Mouse (Mus musculus) left cerebral cortex, adult 2 months (tissue): Measurements from ENCODE around the gene Shisa2. TPM values are rescaled to one million over a fixed set of nuclear protein-coding genes. Genes with fewer than 3 reads are reported as not detected.
A peak's percentile ranks its signal among the peaks of the same experiment; 100 is the strongest.

Experiments
- DNase-seq, 2 experiments: peaks; one replicate each; pipeline ENCODE4 v3.0.0; 2021 to 2022; ENCODE audit warnings: low spot score in 2 of 2, mixed read lengths in 1 of 2; ENCODE audit errors: extremely low spot score in 1 of 2
- H3K27ac ChIP-seq: fragments of 200-600 bp; 2 replicates; pipeline ENCODE4 v1.8.1; 2022
- H3K4me3 ChIP-seq: fragments of 200-600 bp; 2 replicates; pipeline ENCODE4 v1.8.1; 2022
- CTCF ChIP-seq: fragments of 200-600 bp; IDR thresholded peaks from 2 replicates; pipeline ENCODE4 v1.8.1; 2022; ENCODE audit warnings: antibody characterized with exemption, mild to moderate bottlenecking, moderate library complexity
- intact Hi-C: fragments of 180-260 bp; cut with DNase I; formaldehyde crosslinking; loops from one replicate; pipeline ENCODE4 v1.15.1; 2025
- long read RNA-seq, 2 experiments: library from polyadenylated mRNA; stranded (forward); transcript quantifications; one replicate each; pipeline ENCODE4 v2.0.0; 2021; ENCODE audit warnings: borderline mapping rate in 2 of 2
- total RNA-seq, 2 experiments: library from RNA; stranded (reverse); gene quantifications; 2 replicates each; pipeline ENCODE4 v1.2.3; 2021

Gene Shisa2
- total RNA-seq, result 1 to 10 TPM; 3.2 to 3.7 TPM
- long read RNA-seq, experiment 1, transcript Shisa2-201 (2 exons, 3,119 nt), result major isoform, 8 of 13 reads
- long read RNA-seq, experiment 1, partial matches to known transcripts, result 0 of 13 reads
- long read RNA-seq, experiment 1, other reads (novel, unspliced or antisense), result 5 of 13 reads
- long read RNA-seq, experiment 2, transcript Shisa2-201 (2 exons, 3,119 nt), result major isoform, 14 of 14 reads
- long read RNA-seq, experiment 2, partial matches to known transcripts, result 0 of 14 reads
- long read RNA-seq, experiment 2, other reads (novel, unspliced or antisense), result 0 of 14 reads

- intact Hi-C loops, result no loop called here
- TF ChIP-seq CTCF, result peak; percentile 39
- no peak within 1 kb of the TSS for H3K27ac ChIP-seq
- H3K4me3 ChIP-seq, result peak within 1 kb of the TSS; percentile 54
- DNase-seq, result peak; percentile 69 to 74
These were observed at the start of gene Shisa2 for GRCm38 (mm10) chr14:59625158-59625805. Gene Shisa2, plus strand, starts transcription at chr14:59625308.

GRCm38 (mm10) chr14:59576385-59576784 is 48.7 kb upstream of the Shisa2 start:
- no peak for DNase-seq
- intact Hi-C loops, result no loop called here
- no peak overlapping the region for H3K4me3 ChIP-seq
- H3K27ac ChIP-seq, result no peak overlapping the region
- TF ChIP-seq CTCF, result no peak

- no peak overlapping the region for H3K4me3 ChIP-seq
- no peak overlapping the region for H3K27ac ChIP-seq
- DNase-seq, result no peak
- intact Hi-C loops, result no loop called here
- TF ChIP-seq CTCF, result peak; percentile 55
These were observed 34.5 kb upstream of the Shisa2 start for GRCm38 (mm10) chr14:59590614-59591013.

GRCm38 (mm10) chr14:59591901-59592300 is 33.2 kb upstream of the Shisa2 start:
- Histone ChIP-seq H3K4me3 (no peak overlapping the region), H3K27ac (no peak overlapping the region)
- no peak for DNase-seq
- TF ChIP-seq CTCF, result no peak
- intact Hi-C loops, result no loop called here

- intact Hi-C loops, result no loop called here
- no peak overlapping the region for H3K27ac ChIP-seq
- TF ChIP-seq CTCF, result no peak
- no peak for DNase-seq
- H3K4me3 ChIP-seq, result no peak overlapping the region
These were observed 32.5 kb upstream of the Shisa2 start for GRCm38 (mm10) chr14:59592593-59592992.

GRCm38 (mm10) chr14:59594988-59595387 is 30.1 kb upstream of the Shisa2 start:
- H3K4me3 ChIP-seq, result no peak overlapping the region
- no peak for DNase-seq
- no peak for TF ChIP-seq CTCF
- H3K27ac ChIP-seq, result no peak overlapping the region
- intact Hi-C loops, result no loop called here

- Histone ChIP-seq H3K4me3 (peak within 1 kb of the TSS; percentile 95), H3K27ac (peak within 1 kb of the TSS; percentile 90)
- TF ChIP-seq CTCF, result no peak
- intact Hi-C loops, result no loop called here
- peak; percentile 95 to 99 for DNase-seq
These were observed 27.5 kb upstream of the Shisa2 start, which contains the start of gene Cdadc1 for GRCm38 (mm10) chr14:59597398-59598259. Gene Cdadc1, minus strand, starts transcription at chr14:59597959.

- intact Hi-C loops, result no loop called here
- no peak for TF ChIP-seq CTCF
These were observed 26.9 kb upstream of the Shisa2 start for GRCm38 (mm10) chr14:59598260-59598627.

GRCm38 (mm10) chr14:59604002-59604645 is 21.0 kb upstream of the Shisa2 start:
- intact Hi-C loops, result loop anchor here (2.0 kb wide), 1 partner anchor 339 kb away; no protein-coding TSS in a partner anchor
- DNase-seq, result no peak
- Histone ChIP-seq H3K27ac (no peak overlapping the region), H3K4me3 (no peak overlapping the region)
- peak; percentile 75 for TF ChIP-seq CTCF

More at GRCm38 (mm10) chr14:59598260-59598627, 26.9 kb upstream of the Shisa2 start:
- no peak for DNase-seq
- peak overlapping the region; percentile 90 for H3K27ac ChIP-seq
- H3K4me3 ChIP-seq, result peak overlapping the region; percentile 95

GRCm38 (mm10) chr14:59605671-59606353 is 19.3 kb upstream of the Shisa2 start:
- Histone ChIP-seq H3K27ac (no peak overlapping the region), H3K4me3 (no peak overlapping the region)
- DNase-seq, result peak; percentile 59 to 68
- intact Hi-C loops, result loop anchor here (1.0 to 2.0 kb wide), 2 partner anchors 337 to 410 kb away; no protein-coding TSS in a partner anchor
- peak; percentile 80 for TF ChIP-seq CTCF

- no peak overlapping the region for H3K27ac ChIP-seq
- DNase-seq, result no peak
- no peak for TF ChIP-seq CTCF
- intact Hi-C loops, result no loop called here
- no peak overlapping the region for H3K4me3 ChIP-seq
These were observed 18.1 kb upstream of the Shisa2 start for GRCm38 (mm10) chr14:59607021-59607420.
